Mouse (Mus musculus): ENCODE data around the gene Eepd1. TPM values are rescaled to one million over a fixed set of nuclear protein-coding genes. Genes with fewer than 3 reads are reported as not detected.
A peak's percentile ranks its signal among the peaks of the same experiment; 100 is the strongest.

Gene Eepd1
- polyA plus RNA-seq, 1 experiment from 2014 or later, result 19.7 TPM

DNA sequence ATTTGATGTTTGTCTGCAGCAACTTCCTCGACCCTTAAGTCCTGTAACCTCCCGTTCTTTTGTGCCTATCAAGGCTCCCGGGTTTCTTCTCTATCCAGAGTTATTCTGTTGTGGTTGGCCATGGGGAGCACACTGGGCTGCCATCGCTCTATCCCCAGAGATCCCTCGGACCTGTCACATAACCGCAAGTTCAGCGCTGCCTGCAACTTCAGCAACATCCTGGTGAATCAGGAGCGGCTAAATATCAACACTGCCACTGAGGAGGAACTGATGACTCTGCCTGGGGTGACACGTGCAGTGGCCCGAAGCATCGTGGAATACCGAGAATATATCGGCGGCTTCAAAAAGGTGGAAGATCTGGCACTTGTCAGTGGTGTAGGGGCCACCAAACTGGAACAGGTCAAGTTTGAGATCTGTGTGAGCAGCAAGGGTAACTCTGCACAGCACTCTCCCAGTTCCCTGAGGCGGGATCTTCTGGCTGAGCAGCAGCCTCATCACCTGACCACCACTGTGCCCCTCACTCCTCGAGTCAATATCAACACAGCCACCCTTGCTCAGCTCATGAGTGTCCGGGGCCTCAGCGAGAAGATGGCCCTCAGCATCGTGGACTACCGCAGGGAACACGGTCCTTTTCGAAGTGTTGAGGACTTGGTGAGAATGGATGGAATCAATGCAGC, 1.1 kb downstream of the Eepd1 start:
- no peaks in the 10 kb centered on the region for H3K36me3 ChIP-seq
- H3K27me3 ChIP-seq, result no peaks in the 10 kb centered on the region
- H3K4me1 ChIP-seq, result peaks cover 40% of the 10 kb centered on the region
- peak overlapping the region; percentile 74 for H3K4me2 ChIP-seq (replicated peaks)
- H3K9ac ChIP-seq, result peak overlapping the region; percentile 70; the same call in 1 of the 2 replicates
- H3K9me3 ChIP-seq, result no peaks in the 10 kb centered on the region
- no peak overlapping the region for H3K27ac ChIP-seq
- 46% methylated on average over 22 of the region's 22 CpGs for WGBS
- peak overlapping the region; percentile 70 for H3K4me3 ChIP-seq
- ATAC-seq (ENCODE audit: insufficient number of reproducible peaks, insufficient read depth, low FRiP score, low TSS enrichment), result no peak

DNA sequence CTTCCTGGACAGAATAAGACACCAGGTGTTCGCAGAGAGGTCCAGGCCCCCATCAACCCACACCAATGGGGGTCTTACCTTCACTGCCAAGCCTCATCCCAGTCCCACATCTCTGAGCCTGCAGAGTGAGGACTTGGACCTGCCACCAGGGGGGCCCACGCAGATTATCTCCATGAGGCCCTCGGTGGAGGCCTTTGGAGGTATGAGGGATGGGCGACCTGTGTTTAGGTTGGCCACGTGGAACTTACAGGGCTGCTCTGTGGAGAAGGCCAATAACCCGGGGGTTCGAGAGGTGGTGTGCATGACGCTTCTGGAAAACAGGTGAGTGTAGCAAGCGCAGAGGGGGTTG, 1.6 kb downstream of the Eepd1 start:
- no peaks in the 10 kb centered on the region for H3K27me3 ChIP-seq
- ATAC-seq (ENCODE audit: insufficient number of reproducible peaks, insufficient read depth, low FRiP score, low TSS enrichment), result no peak
- H3K27ac ChIP-seq, result no peak overlapping the region
- WGBS, result 79% methylated on average over 9 of the region's 9 CpGs
- H3K4me2 ChIP-seq (replicated peaks), result peak overlapping the region; percentile 74
- no peaks in the 10 kb centered on the region for H3K9me3 ChIP-seq
- no peaks in the 10 kb centered on the region for H3K36me3 ChIP-seq
- H3K4me1 ChIP-seq, result peaks cover 45% of the 10 kb centered on the region
- no peak overlapping the region for H3K9ac ChIP-seq
- H3K4me3 ChIP-seq, result peak overlapping the region; percentile 70; the same call in 1 of the 2 replicates

DNA sequence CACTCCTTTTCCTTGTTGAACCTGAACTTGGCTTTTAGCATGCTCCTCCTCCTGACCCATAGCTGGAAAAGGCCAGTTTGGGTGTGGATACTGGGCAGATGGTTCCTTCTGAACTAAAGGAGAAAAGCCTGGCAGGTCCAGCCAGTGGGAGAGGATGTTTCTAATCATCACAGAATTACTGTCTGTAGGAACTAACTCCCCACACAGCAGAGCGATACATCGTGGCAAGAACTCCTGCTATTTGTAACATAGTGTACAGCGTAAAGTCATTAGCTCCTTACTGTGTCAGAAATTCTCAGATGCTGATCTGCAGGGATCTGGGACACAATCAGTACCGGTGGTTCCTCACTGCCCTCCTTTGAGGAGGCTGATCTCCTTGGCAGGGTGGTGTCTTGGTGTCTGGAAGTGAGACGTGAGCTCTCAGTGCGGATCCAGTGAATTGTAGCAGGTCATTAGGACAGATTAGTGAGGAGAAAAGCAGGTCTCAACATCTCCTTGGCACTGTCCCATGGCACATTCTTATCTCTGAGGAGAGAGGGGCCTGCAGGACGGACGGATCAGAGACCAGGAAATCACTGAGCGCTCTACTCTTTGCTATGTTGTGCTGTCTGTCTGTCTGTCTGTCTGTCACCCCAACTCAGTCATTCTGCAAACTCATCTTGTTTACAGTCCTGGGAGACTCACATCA, 2.7 kb downstream of the Eepd1 start:
- Histone ChIP-seq H3K36me3 (no peaks in the 10 kb centered on the region), H3K4me2 (replicated peaks) (peak overlapping the region; percentile 74), H3K9me3 (no peaks in the 10 kb centered on the region), H3K27me3 (no peaks in the 10 kb centered on the region), H3K9ac (no peak overlapping the region; the same call in none of the 2 replicates), H3K27ac (no peak overlapping the region), H3K4me1 (peaks cover 45% of the 10 kb centered on the region), H3K4me3 (peak overlapping the region; percentile 70)
- ATAC-seq (ENCODE audit: insufficient number of reproducible peaks, insufficient read depth, low FRiP score, low TSS enrichment), result no peak
- 67% methylated on average over 9 of the region's 9 CpGs for WGBS

DNA sequence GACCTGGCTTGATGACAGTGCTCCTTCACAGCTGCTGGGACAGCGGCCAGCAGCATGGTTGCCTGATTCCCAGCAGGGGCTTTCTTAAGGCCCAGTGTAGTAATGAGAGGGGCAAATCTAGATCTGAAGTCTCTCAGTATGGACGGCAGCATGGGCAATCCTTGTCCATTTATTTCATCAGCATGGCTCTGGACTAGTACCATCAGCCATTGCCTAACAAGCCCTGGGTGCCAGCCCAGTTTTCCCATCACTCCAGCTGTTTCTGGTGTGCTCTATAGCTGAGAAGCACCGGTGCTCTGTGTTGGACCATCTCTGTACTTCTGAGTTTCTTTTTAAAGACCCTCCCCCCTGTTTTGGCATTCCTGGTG, 3.3 kb downstream of the Eepd1 start:
- Histone ChIP-seq H3K4me1 (peaks cover 48% of the 10 kb centered on the region), H3K27ac (no peak overlapping the region), H3K9ac (no peak overlapping the region), H3K36me3 (no peaks in the 10 kb centered on the region), H3K4me3 (peak overlapping the region; percentile 70), H3K4me2 (replicated peaks) (peak overlapping the region; percentile 74), H3K9me3 (no peaks in the 10 kb centered on the region), H3K27me3 (no peaks in the 10 kb centered on the region)
- WGBS, result 68% methylated on average over 3 of the region's 3 CpGs
- no peak for ATAC-seq (ENCODE audit: insufficient number of reproducible peaks, insufficient read depth, low FRiP score, low TSS enrichment)

DNA sequence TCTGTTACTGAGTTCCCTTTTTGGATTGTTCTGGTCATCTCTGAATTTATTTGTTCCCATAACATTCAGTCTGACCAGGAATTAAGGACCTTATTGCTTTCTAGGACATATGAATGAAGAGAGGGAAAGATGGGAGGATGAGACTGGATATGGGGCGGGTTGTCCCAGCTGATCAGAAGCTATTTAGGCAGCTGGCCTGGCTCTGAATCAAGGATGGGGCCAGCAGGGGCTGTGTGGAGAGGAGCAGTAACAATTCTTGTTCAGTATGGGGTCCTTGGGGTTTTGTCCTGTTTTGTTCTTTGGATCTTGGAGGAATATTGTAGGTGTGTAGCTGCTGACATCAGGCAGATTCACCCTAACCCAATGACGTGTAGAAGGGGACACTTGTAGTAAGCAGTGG, 3.7 kb downstream of the Eepd1 start:
- peak overlapping the region; percentile 74 for H3K4me2 ChIP-seq (replicated peaks)
- no peak overlapping the region for H3K4me3 ChIP-seq
- no peaks in the 10 kb centered on the region for H3K9me3 ChIP-seq
- 76% methylated on average over 2 of the region's 2 CpGs for WGBS
- no peak for ATAC-seq (ENCODE audit: insufficient number of reproducible peaks, insufficient read depth, low FRiP score, low TSS enrichment)
- no peak overlapping the region for H3K9ac ChIP-seq
- H3K4me1 ChIP-seq, result peaks cover 48% of the 10 kb centered on the region
- no peaks in the 10 kb centered on the region for H3K36me3 ChIP-seq
- H3K27me3 ChIP-seq, result no peaks in the 10 kb centered on the region
- H3K27ac ChIP-seq, result no peak overlapping the region

DNA sequence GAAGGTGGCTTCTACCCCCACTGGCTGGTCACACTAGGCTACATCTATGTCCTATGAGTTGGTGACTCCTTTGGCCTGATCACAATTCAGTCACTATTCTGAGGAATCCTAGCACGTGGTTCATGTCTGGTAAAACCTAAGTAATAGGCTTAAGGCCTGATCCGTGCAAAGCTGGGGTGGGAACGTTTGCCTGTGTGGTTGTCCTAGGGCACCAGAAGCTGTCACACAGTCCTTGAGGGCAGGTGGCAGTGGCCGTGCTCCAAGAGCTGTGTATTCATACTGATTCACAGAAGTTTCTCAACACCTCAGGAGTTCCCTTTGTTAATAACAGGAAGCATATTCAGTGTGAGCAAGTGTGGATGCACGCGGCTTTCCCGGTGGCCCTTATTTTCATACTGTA, 4.1 kb downstream of the Eepd1 start:
- Histone ChIP-seq H3K9ac (no peak overlapping the region), H3K36me3 (no peaks in the 10 kb centered on the region), H3K4me1 (peaks cover 50% of the 10 kb centered on the region), H3K27me3 (no peaks in the 10 kb centered on the region), H3K27ac (no peak overlapping the region), H3K4me2 (replicated peaks) (peak overlapping the region; percentile 74), H3K4me3 (no peak overlapping the region), H3K9me3 (no peaks in the 10 kb centered on the region)
- no peak for ATAC-seq (ENCODE audit: insufficient number of reproducible peaks, insufficient read depth, low FRiP score, low TSS enrichment)
- WGBS, result 72% methylated on average over 7 of the region's 7 CpGs

DNA sequence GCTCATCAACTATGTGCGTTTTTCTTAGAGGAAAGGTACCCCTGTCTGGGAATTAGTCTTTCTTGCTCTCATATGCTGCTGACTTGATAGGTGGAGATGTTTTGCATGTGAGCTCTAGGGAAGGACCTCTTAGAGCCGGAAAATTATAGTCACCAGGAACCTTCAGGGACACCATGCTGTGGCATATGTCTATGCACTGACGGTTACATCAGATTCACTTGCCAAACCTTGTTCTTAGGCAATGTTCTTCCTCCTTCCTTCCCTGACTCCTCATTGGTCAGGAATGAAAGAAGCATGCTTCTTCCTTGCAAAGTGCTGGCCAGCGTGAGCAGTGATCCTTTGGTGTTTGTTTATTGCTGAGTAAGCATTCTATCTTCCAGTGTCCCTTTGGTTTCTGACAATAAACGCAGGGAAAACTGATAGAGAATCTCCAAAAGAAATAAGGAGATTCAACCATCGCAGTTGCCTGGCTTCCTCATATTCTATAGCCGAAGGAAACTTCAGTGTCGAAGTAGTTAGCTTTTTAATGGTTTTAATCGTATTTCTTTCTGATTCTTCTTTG, 5.0 kb downstream of the Eepd1 start:
- Histone ChIP-seq H3K4me2 (replicated peaks) (no peak overlapping the region), H3K4me3 (no peak overlapping the region), H3K36me3 (no peaks in the 10 kb centered on the region), H3K27ac (no peak overlapping the region), H3K27me3 (no peaks in the 10 kb centered on the region), H3K9ac (no peak overlapping the region), H3K4me1 (peaks cover 52% of the 10 kb centered on the region), H3K9me3 (no peaks in the 10 kb centered on the region)
- WGBS, result 83% methylated on average over 9 of the region's 9 CpGs
- no peak for ATAC-seq (ENCODE audit: insufficient number of reproducible peaks, insufficient read depth, low FRiP score, low TSS enrichment)

DNA sequence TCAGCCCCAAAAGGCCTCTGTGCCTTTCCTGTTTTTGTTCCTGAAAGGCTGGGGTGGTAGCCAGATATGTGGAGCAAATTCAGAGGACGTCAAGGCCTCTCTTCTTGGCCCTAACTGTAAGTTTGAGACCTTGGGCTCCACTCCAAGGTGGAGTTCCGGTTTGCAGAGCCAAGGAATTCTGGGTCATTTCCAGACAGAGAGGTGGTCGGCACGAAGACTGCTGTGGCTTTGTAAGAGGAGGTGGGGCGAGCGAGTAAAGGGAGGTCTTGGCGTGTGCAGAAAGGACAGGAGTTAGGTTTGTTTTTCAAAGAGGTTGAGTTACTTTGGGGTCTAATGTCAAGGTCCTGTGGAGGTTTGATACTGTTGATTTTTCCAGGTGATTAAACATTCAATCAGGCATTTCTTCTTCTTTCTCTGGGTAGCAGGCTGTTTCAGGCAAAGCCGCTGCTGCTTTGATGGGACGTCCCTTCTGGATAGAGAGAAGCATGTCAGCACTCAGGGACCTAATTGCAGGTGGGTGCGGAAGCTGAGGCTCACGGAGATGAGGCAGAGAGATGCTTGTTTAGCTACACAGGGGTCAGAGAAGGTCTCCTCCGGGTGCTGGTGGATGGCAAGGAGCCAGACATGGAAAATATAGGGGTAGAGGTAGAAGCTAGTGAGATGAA, 6.2 kb downstream of the Eepd1 start:
- no peak overlapping the region for H3K4me2 ChIP-seq (replicated peaks)

DNA sequence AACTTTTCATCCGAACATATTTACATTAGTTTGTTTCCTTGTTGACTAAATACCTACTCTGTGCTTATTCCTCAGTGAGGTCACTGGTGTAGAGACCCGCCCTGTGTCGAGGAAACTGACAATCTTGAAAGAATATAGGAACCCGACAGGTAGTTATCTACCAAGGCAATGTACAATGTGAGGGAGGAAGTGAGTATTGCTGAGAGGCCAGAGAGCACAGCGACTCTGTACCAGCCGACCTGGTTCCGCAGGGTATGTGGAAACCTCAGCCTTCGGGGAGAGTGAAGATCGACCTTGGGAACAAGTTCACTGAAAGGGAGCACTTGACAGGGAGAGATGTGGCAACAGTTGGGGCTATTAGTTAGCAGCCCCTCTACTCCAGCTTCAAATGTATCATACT, 7.2 kb downstream of the Eepd1 start:
- no peak overlapping the region for H3K4me3 ChIP-seq
- H3K4me2 ChIP-seq (replicated peaks), result no peak overlapping the region
- H3K36me3 ChIP-seq, result no peaks in the 10 kb centered on the region
- no peak overlapping the region for H3K9ac ChIP-seq
- H3K9me3 ChIP-seq, result no peaks in the 10 kb centered on the region
- 90% methylated on average over 9 of the region's 9 CpGs for WGBS
- H3K27me3 ChIP-seq, result no peaks in the 10 kb centered on the region
- no peak for ATAC-seq (ENCODE audit: insufficient number of reproducible peaks, insufficient read depth, low FRiP score, low TSS enrichment)
- H3K4me1 ChIP-seq, result peaks cover 39% of the 10 kb centered on the region
- H3K27ac ChIP-seq, result no peak overlapping the region

More for the DNA sequence above, 6.2 kb downstream of the Eepd1 start:
- WGBS, result 44% methylated on average over 12 of the region's 12 CpGs
- no peak overlapping the region for H3K4me3 ChIP-seq
- no peak overlapping the region for H3K27ac ChIP-seq
- peaks cover 48% of the 10 kb centered on the region for H3K4me1 ChIP-seq
- no peaks in the 10 kb centered on the region for H3K36me3 ChIP-seq
- no peaks in the 10 kb centered on the region for H3K27me3 ChIP-seq
- H3K9ac ChIP-seq, result no peak overlapping the region
- ATAC-seq (ENCODE audit: insufficient number of reproducible peaks, insufficient read depth, low FRiP score, low TSS enrichment), result no peak
- no peaks in the 10 kb centered on the region for H3K9me3 ChIP-seq

DNA sequence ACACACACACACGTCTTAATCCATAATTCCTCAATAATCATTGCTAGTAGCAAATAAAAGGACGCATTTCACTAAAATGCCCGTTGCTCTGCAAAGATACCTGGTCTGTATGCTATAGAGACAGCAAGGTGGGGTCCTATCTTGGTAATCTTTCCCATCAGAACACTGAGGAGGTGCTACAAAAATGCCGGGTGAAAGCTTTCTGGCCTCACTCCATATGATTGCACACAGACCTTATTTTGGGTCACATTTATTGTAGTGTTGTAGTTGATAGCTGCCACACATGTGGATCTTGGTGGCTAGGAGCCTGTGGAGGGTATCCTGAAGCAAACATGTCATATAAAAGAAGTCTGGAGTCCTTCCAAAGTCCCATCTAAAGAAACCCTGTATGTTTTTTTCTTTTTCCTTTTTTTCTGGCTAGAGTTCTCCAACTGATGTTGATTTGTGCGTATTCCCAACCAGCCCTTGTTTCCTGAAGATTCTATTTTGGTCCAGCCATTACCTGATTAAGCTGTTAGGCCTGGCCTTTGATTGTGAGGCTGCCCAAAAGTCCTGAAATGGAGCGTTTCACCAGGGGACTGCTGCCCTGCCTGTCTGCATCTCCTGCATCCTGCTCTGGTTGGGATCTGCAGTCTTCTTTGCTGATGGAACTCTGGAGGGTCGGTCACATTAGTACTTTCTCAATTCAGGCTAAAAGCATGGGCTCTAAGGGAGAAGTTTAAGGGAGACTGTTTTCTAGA, 8.0 kb downstream of the Eepd1 start:
- H3K9me3 ChIP-seq, result no peaks in the 10 kb centered on the region
- no peak overlapping the region for H3K27ac ChIP-seq
- no peak overlapping the region for H3K4me2 ChIP-seq (replicated peaks)
- no peak overlapping the region for H3K4me3 ChIP-seq
- no peak for ATAC-seq (ENCODE audit: insufficient number of reproducible peaks, insufficient read depth, low FRiP score, low TSS enrichment)
- no peak overlapping the region for H3K9ac ChIP-seq
- H3K4me1 ChIP-seq, result peaks cover 31% of the 10 kb centered on the region
- H3K27me3 ChIP-seq, result no peaks in the 10 kb centered on the region
- H3K36me3 ChIP-seq, result 0 out of 2 replicates have a peak, but pooled peaks cover 3% of the 10 kb centered on the region
- 71% methylated on average over 7 of the region's 7 CpGs for WGBS
